Mouse (Mus musculus) G1E (cell line): ENCODE results near the gene Adgrl2.

Experiments used
- CTCF ChIP-seq: IDR thresholded peaks from 2 replicates; pipeline ENCODE4 v1.5.1; 2012; ENCODE audit warnings: low read depth, low read length, inconsistent platforms, mixed read lengths
- TAL1 ChIP-seq: conservative IDR thresholded peaks from 2 replicates; pipeline ENCODE4 v1.6.1; 2012; ENCODE audit warnings: low read depth, low read length, inconsistent platforms, mixed read lengths

GRCm38 (mm10) chr3:148960751-148961289 lies 29.5 kb downstream of the Adgrl2 start:
- TF ChIP-seq TAL1: no peak
- TF ChIP-seq CTCF: no peak
